Mouse (Mus musculus) left cerebral cortex, postnatal 10 days (tissue): ENCODE measurements around the gene Ahcyl2. TPM values are rescaled to one million over a fixed set of nuclear protein-coding genes. Genes with fewer than 3 reads are reported as not detected.
A peak's percentile ranks its signal among the peaks of the same experiment; 100 is the strongest.

Source experiments
- DNase-seq, 2 experiments: peaks; one replicate each; pipeline ENCODE4 v3.0.0; 2021 to 2022; ENCODE audit warnings: low spot score in 2 of 2, mixed read lengths in 1 of 2; ENCODE audit errors: extremely low spot score in 1 of 2
- intact Hi-C: fragments of 180-260 bp; cut with DNase I; formaldehyde crosslinking; loops from one replicate; pipeline ENCODE4 v1.15.1; 2025
- total RNA-seq, 2 experiments: library from RNA; stranded (reverse); gene quantifications; 2 replicates each; pipeline ENCODE4 v1.2.3; 2021

Ahcyl2 gene
- total RNA-seq, 2 experiments from 2014 or later: 67.9 to 75.9 TPM

DNA sequence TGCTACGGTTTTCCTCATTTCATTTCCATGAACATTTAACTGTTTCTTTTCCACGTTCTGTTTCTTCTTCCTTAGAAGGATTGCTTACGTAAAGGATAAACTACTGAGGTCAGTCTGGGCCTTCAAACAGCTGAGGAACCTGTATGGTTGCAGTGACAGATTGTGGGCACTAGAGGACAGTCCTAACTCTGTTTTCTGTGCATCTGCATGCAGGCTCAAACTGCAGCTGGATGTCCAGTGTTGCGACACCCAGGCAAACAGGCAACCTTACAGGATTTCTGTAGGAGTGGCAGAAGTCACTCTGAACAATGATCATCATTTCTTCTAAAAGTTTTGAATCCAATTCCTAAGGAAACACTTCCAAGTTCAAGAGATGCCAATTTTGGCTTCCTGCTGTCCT, 5.3 kb upstream of the Ahcyl2 start:
- intact Hi-C loops: no loop called here

DNA sequence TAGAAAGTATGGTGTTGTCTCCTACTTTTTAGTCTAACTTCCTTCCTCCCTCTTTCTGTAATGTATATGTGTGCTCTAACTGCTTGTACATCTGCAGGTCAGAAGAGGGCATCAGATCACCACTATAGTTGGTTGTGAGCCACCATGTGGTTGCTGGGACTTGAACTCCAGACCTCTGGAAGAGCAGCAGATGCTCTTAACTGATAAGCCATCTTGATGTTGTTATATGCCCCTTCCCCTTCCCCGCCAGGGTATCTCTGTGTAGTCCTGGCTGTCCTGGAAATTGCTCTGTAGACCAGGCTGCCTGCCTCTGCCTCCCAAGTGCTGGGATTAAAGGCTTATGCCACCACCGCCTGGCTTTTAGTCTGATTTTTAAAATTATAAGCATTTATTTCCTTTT, 937 bp upstream of the Ahcyl2 start:
- no peak for DNase-seq
- intact Hi-C loops: no loop called here

More for the DNA sequence above, 5.3 kb upstream of the Ahcyl2 start:
- DNase-seq: no peak

DNA sequence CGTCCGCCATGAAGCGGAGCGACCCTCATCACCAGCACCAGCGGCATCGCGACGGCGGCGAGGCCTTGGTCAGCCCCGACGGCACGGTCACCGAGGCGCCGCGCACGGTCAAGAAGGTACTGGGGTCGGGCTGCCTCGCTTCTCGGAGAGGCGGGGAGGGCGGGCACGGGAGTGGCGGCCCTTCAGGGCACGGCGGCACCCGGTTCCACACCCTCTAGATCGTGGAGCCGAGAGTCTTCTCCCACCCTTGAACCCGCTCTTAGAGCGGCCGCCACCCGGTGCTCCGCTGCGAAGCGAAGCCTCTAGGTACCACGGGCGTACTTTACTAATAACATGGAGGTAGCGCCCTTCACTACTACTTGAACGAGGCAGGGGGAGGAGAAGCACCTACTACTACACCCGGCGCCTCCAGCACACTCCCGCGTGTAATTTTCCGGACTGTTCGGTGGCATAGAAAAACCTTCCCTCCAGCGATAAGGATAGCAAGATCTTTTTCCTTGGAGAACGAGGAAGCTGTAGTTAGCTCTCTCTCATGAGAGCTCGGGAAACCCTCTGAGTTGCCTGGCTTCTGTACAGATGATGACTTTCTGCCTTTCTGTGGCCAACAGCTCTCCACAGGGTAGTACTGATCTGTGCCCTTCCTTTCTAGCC, 1.1 kb downstream of the Ahcyl2 start:
- peak in 1 of 2 experiments; percentile 75 for DNase-seq
- intact Hi-C loops: loop anchor here (2.0 kb wide), 1 partner anchor 44 kb away; no protein-coding TSS in a partner anchor

DNA sequence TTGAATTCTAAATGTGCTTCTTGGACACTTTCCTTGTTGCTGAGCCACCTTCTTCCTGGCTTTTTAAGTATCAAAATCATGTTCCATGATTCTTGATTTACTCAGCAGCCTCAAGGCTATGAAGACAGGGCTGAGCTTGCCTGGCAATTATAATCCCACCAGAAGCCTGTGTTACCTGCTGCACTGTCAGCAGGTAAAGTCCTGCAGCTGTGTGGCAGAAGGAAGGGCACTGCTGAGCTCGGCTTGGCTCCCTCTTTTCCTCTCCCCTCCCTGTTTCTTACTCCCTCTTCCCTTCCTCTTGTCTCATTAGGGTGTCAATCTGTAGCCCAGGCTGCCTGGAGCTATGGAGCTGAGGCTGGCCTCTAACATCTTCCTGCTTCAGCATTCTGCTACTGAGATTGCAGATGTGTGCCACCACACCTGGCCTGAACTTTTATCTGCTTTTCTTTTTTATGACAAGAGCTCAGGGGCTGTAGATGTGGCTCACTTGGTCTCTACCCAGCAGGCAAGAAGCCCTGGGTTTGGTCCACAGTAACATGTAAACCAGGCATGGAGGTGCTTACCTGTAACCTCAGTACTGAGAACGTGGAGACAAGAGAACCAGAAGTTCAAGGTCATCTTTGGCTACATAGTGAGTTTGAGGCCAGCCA, 3.0 kb downstream of the Ahcyl2 start:
- no peak for DNase-seq
- intact Hi-C loops: no loop called here

DNA sequence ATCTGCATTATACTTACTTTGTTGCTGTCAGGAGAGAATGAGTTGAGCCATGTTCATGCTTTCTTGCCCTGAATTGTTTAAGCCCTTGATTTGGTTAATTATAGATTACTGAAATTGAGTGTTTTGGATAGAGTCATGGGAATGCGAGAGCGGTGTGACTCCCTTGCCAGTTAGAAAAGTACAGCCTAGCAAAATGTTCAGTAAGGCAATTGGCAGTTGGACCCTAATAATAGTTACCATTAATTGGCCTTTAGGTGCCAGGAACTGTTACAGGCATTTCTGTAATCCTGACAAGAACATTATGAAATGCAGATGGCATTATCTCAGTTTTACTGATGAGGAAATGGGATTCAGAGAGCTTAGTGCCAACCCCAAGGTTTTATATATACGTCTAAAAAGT, 4.4 kb downstream of the Ahcyl2 start:
- intact Hi-C loops: no loop called here

DNA sequence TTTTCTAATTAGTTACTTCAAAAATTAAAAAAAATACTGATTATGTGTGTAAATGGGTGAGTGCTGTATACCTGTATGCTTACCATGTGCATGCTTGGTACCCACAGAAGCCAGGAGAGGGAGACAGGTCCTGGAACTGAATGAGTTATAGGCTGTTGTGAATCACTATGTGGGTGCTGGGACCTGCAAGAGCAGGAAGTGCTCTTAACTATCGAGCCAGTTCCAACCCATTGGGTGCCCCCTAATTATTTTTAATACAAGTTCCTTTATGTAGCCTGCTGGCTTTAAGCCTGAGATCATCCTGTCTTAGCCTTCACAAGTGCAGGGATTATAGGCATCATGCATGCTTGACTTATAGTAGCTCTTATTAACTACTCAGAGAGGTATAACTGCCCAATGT, 6.3 kb downstream of the Ahcyl2 start:
- DNase-seq: no peak
- intact Hi-C loops: no loop called here

More for the DNA sequence above, 4.4 kb downstream of the Ahcyl2 start:
- DNase-seq: no peak

DNA sequence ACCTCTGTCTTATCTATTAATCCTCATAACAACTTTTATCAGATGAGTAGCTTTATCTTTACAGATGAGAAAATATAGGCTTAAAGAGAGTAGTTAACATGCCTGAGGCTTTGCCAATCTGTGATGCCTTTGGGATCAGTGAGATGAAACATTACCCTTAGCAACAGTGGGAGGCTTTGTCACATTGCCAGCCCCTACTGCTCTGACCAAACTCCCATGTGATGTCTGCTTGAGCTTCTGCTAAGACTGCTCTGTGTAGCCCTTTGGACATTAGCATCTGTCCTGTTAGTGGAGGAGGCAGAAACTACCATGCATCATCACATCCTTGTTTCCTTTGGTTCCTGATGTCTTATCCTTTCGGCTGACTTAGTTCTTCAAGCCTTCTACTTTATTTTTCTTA, 7.8 kb downstream of the Ahcyl2 start:
- DNase-seq: peak in 1 of 2 experiments; percentile 54
- intact Hi-C loops: no loop called here

DNA sequence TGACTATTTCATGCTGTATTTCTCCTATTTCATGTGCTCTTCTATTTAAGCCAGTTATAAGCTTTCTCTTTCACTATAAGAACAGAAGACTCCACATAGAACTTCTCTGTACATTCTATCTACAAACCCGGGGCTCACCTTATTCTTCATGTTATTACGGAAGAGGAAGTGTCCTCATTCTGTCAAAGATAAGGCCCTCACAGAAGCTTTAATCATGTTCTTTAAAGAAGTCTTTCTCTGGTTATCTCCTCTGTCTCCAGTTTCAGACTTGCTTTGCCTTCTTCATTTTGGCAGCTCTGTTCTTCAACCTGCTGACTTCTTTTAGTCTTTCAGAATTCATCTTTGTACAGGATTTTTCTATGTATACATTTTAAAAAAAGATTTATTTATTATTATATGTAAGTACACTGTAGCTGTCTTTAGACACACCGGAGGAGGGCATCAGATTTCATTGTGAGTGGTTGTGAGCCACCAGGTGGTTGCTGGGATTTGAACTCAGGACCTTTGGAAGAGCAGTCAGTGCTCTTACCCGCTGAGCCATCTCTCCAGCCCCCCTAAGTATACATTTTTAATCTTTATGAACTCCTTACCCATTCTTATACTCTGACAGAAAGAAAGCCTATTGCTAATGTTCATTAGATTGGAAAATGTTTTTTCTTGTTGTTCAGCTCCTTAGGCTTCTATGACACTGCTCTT, 8.9 kb downstream of the Ahcyl2 start:
- intact Hi-C loops: no loop called here
- DNase-seq: no peak

DNA sequence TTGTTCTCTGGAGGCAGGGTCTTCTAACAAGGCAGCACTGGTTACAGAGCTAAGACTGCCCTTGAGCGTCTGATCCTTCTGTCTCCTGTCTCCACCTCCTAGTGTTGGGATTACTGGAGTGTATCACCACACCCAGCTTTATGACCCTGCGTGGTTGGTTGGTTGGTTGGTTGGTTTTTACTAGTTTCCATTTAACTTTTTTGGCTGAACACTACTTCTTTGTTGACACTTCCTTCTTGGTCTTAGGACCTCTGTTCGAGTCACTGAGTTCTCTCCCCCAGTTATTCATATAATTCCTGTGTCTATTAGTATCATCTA, 9.4 kb downstream of the Ahcyl2 start:
- DNase-seq: no peak
- intact Hi-C loops: no loop called here

DNA sequence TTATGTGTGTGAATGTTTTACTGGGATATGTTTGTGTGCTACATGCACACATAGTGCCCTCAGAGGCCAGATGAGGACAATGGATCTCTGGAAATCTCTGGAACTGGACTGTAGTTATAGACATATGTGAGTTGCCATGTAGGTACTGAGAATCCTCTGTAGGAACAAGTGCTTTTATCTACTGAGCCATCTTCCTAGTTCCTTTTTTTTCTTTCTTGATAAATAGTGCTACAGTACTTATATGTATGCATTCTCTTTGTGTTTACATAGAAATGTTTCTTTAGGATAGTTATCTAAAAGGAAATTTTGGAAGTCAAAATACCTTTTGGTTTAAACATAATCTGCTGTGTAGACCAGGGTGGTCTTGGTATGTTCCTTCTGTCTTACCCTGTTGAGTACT, 12.3 kb downstream of the Ahcyl2 start:
- intact Hi-C loops: no loop called here
- no peak for DNase-seq

DNA sequence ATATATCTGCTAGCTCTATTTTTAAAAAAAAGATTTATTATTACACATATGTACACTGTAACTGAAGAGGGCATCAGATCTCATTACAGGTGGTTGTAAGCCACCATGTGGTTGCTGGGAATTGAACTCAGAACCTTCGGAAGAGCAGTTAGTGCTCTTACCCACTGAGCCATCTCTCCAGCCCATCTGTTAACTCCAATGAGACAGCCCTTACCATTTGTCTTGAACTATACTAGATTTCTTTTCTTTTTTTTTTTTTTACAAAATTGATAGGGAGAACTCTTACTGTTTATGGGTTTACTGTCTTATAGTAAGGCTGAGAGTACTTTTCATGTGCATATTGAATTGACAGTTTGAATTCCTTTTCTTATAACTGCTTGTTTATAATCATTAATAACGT, 12.8 kb downstream of the Ahcyl2 start:
- no peak for DNase-seq
- intact Hi-C loops: no loop called here

DNA sequence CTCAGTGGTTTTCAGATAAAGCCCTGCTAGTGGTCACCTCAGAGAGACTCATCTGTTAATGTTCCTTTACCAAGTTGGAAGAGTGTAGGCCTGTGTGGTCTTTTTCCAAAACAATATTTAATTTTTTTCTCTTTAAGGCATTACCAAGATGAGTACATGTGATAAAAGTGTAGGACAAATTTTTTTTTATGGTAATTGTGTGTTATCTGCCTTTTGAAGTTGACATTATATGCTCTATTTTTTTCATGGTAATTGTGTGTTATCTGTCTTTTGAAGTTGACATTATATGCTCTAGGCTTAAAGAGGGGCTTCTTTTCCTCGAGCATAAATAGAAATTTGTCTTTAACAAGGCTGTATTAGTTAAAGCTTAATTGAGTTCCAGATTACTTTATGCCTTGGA, 14.4 kb downstream of the Ahcyl2 start:
- no peak for DNase-seq
- intact Hi-C loops: no loop called here

DNA sequence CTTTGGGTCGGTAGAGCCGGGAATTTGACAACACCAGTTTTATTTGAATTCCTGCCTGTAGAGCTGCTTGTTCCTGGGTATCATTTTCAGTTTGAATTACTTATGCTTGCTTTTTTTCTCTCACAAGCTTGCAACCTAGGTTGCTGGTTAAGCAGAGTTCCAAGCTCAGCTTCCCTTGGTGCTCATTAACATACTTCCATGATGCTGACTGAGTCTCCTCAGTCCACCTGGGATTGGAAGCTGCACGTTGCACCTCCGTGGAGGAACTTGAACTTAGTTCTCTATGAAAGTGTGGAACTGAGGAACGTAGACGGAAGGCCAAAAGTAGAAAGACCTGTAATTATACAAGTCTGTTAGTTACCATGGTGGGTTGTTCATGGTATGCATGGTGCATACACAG, 16.1 kb downstream of the Ahcyl2 start:
- intact Hi-C loops: no loop called here
- DNase-seq: no peak

DNA sequence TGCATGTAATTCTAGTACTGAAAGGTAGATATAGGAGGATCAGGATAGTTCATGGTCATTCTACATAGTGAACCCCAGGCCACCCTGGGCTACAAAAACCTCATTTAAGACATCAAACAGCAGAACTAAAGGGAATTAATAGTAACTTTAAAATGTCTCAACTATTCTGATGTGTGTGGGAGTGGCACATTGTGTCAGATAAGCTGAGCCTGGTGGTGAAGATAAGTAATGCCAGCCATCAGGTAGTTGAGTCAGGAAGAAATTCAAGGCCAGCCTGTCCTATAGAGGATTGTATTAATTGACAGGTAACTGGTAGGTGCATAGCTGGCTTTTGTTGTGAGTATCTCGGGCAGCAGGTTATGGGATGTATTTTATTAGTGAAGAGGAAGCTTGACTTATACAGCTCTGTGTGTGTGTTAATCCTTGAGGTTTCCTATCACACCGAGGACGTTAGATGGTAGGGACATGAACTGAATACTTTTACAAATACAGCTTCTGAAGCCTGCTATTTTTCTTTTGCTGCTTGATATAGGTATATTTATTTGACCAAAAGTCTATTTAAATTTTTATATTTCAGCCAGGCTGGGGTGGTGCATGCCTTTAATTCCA, 16.7 kb downstream of the Ahcyl2 start:
- DNase-seq: no peak
- intact Hi-C loops: no loop called here

DNA sequence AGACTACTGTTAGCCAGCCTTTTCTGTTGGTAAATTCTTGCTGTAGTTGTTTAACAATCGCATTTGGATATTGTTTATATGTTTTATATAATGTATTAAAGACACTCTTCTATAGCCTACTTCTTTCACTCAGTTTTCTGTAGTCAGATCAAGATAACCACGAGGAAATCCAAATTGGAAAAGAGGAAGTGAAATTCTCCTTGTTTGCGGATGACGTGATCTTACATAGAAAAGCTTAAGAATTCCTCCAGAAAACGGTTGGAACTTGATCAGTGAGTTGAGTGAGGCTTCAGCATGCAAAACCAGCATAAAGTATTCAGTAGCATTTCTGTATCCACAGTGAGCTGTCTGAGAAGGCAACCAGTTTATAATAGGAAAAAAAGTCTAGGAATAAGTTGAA, 17.9 kb downstream of the Ahcyl2 start:
- DNase-seq: no peak
- intact Hi-C loops: no loop called here

DNA sequence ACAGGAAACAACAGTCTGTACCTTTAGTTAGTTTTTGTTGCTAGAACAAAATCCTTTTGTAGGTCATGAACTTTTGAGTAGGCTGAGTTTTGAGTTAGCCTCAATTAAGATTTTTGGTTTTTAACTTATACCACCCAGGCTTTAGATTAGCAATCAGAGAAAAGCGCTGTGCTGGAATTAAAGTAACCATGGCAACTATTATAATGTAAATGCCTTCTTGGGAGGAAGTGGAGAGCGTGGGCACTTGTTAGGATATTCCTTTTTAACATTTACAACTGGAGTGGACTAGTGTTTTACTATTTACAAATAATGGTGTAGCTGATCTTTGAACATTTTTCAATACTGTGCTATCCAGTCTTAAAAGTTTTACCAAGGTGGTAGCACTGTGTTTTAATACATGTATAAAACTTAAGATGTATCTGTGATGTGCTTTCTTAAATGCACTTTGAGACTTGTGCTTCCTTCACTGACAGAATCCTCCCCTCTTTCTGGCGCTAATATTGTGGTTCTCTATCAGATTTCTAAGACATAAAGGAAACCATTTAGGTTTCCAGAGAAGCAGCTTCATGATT, 21.1 kb downstream of the Ahcyl2 start:
- intact Hi-C loops: no loop called here
- DNase-seq: no peak

DNA sequence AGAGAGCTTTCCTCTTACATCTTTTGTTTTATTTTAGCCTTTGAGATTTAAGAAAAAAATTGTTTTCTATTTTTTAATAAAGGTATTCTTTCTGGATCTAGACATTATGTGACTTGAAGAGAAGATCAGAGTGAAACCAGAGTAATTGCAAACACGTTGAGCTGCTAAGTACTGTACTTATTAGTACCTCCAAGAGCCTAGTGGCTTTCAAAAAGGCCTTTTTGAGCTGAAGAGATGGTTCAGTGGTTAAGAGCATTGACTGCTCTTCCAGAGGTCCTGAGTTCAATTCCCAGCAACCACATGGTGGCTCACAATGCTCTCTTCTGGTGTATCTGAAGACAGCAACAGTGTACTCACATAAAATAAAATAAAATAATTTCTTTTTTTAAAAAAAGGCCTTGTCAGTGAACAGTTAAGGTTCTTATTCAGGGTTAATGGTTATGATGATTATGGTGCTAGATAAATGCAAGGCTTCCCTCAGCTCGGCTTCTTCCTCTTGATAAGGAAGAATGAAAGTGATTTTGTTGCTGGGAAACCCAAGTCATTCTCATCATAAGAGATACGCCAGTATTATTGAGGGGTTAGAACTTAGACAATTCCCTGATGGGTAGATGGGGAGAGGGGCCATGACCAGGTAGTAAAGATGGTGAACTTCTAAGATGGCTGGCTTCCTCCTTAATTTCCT, 22.3 kb downstream of the Ahcyl2 start:
- no peak for DNase-seq
- intact Hi-C loops: no loop called here

DNA sequence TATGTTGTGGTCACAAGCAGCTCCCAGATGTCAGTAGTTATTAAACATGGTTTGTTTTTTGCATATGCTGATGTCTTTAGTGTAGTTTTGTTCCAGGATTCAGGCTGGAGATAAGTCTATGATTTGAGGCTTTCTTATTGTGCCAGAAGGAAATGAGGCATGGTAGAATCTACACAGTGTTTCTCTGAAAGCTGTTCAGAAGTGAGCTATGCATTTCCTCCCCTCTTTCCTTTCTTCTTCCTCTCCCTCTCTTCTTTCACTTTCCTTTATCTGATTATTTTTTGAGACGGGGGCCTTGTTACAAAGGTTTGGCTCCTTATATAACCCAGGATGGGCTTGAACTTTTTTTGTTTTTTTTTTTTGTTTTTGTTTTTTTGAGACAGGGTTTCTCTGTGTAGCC, 25.7 kb downstream of the Ahcyl2 start:
- no peak for DNase-seq
- intact Hi-C loops: no loop called here

DNA sequence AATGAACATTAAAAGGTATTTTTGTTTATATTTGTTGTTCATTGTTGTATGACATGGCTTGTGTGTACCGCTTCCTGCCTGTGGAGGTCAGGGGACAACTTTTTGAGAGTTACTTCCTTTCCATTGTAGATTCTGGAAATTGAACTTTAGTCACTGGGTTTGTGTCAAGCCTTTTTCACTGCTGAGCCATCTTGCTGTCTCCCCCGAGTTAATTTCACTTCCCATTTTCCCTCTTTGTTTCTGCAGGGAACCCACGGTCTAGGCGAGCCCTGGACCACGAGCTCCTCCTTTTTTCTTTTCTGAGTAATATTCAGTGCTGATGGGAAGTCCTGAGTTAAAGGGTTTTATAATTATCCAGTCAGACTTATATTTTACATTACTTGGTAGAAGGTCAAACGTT, 26.8 kb downstream of the Ahcyl2 start:
- no peak for DNase-seq
- intact Hi-C loops: no loop called here
